Mouse (Mus musculus): ENCODE measurements at regions not wholly inside any gene's neighbourhood (a gene's known extent, or its start where the extent isn't known, plus 50 kb on each side); places are given as distances from the start of the nearest gene placed in this dataset.

- Histone ChIP-seq H3K4me3 (no peak overlapping the region), H3K27ac (no peak overlapping the region), H3K9me3 (no peaks in the 10 kb centered on the region), H3K4me1 (no peaks in the 10 kb centered on the region), H3K36me3 (no peaks in the 10 kb centered on the region), H3K27me3 (ENCODE audit: insufficient read depth, poor library complexity, severe bottlenecking) (no peaks in the 10 kb centered on the region)
- 62% methylated on average over 1 of the region's 1 CpGs for WGBS
- DNase-seq (ENCODE audit: low spot score) = no peak
Observed at GRCm38 (mm10) chr3:131895057-131895456, 190.0 kb upstream of the Dkk2 start.

GRCm38 (mm10) chr3:131913534-131913933, 171.6 kb upstream of the Dkk2 start:
- Histone ChIP-seq H3K27ac (no peak overlapping the region), H3K9me3 (no peaks in the 10 kb centered on the region), H3K27me3 (ENCODE audit: insufficient read depth, poor library complexity, severe bottlenecking) (no peaks in the 10 kb centered on the region), H3K4me1 (0 out of 2 replicates have a peak, but pooled peaks cover 4% of the 10 kb centered on the region), H3K4me3 (no peak overlapping the region), H3K36me3 (no peaks in the 10 kb centered on the region)
- WGBS = 33% methylated on average over 6 of the region's 6 CpGs
- DNase-seq (ENCODE audit: low spot score) = no peak

- no peak overlapping the region for H3K4me3 ChIP-seq
- DNase-seq (ENCODE audit: low spot score) = no peak
- 0 out of 2 replicates have a peak, but pooled peaks cover 4% of the 10 kb centered on the region for H3K4me1 ChIP-seq
- no peak overlapping the region for H3K27ac ChIP-seq
- 85% methylated on average over 3 of the region's 3 CpGs for WGBS
- no peaks in the 10 kb centered on the region for H3K36me3 ChIP-seq
- peaks cover 4% of the 10 kb centered on the region; the same call in 1 of the 2 replicates for H3K27me3 ChIP-seq (ENCODE audit: insufficient read depth, poor library complexity, severe bottlenecking)
- no peaks in the 10 kb centered on the region for H3K9me3 ChIP-seq
Observed at GRCm38 (mm10) chr3:131914372-131914771, 170.7 kb upstream of the Dkk2 start.

GRCm38 (mm10) chr3:131914997-131915396, 170.1 kb upstream of the Dkk2 start:
- no peak overlapping the region for H3K4me3 ChIP-seq
- 0 out of 2 replicates have a peak, but pooled peaks cover 4% of the 10 kb centered on the region for H3K4me1 ChIP-seq
- 88% methylated on average over 7 of the region's 7 CpGs for WGBS
- H3K27ac ChIP-seq = no peak overlapping the region
- peaks cover 7% of the 10 kb centered on the region; the same call in 1 of the 2 replicates for H3K27me3 ChIP-seq (ENCODE audit: insufficient read depth, poor library complexity, severe bottlenecking)
- no peaks in the 10 kb centered on the region for H3K9me3 ChIP-seq
- DNase-seq (ENCODE audit: low spot score) = no peak
- no peaks in the 10 kb centered on the region for H3K36me3 ChIP-seq

- DNase-seq (ENCODE audit: low spot score) = no peak
- WGBS = 86% methylated on average over 13 of the region's 13 CpGs
- H3K36me3 ChIP-seq = no peaks in the 10 kb centered on the region
- no peak overlapping the region for H3K4me3 ChIP-seq
- no peaks in the 10 kb centered on the region for H3K9me3 ChIP-seq
- peaks cover 7% of the 10 kb centered on the region; the same call in 1 of the 2 replicates for H3K27me3 ChIP-seq (ENCODE audit: insufficient read depth, poor library complexity, severe bottlenecking)
- 0 out of 2 replicates have a peak, but pooled peaks cover 4% of the 10 kb centered on the region for H3K4me1 ChIP-seq
- no peak overlapping the region for H3K27ac ChIP-seq
Observed at GRCm38 (mm10) chr3:131917734-131918534, 167.2 kb upstream of the Dkk2 start.

GRCm38 (mm10) chr3:131919476-131919875, 165.6 kb upstream of the Dkk2 start:
- 72% methylated on average over 12 of the region's 12 CpGs for WGBS
- Histone ChIP-seq H3K4me3 (no peak overlapping the region), H3K36me3 (no peaks in the 10 kb centered on the region), H3K27ac (no peak overlapping the region), H3K27me3 (ENCODE audit: insufficient read depth, poor library complexity, severe bottlenecking) (peaks cover 7% of the 10 kb centered on the region; the same call in 1 of the 2 replicates), H3K4me1 (no peaks in the 10 kb centered on the region), H3K9me3 (no peaks in the 10 kb centered on the region)
- DNase-seq (ENCODE audit: low spot score) = no peak

- no peaks in the 10 kb centered on the region for H3K36me3 ChIP-seq
- DNase-seq (ENCODE audit: low spot score) = no peak
- H3K4me3 ChIP-seq = no peak overlapping the region
- peaks cover 7% of the 10 kb centered on the region; the same call in 1 of the 2 replicates for H3K27me3 ChIP-seq (ENCODE audit: insufficient read depth, poor library complexity, severe bottlenecking)
- H3K4me1 ChIP-seq = no peaks in the 10 kb centered on the region
- H3K9me3 ChIP-seq = no peaks in the 10 kb centered on the region
- H3K27ac ChIP-seq = no peak overlapping the region
- WGBS = 77% methylated on average over 6 of the region's 6 CpGs
Observed at GRCm38 (mm10) chr3:131921161-131921560, 163.9 kb upstream of the Dkk2 start.

GRCm38 (mm10) chr3:131922733-131923132, 162.4 kb upstream of the Dkk2 start:
- no peaks in the 10 kb centered on the region for H3K4me1 ChIP-seq
- H3K9me3 ChIP-seq = no peaks in the 10 kb centered on the region
- H3K36me3 ChIP-seq = no peaks in the 10 kb centered on the region
- H3K27ac ChIP-seq = no peak overlapping the region
- H3K27me3 ChIP-seq (ENCODE audit: insufficient read depth, poor library complexity, severe bottlenecking) = peaks cover 7% of the 10 kb centered on the region; the same call in 1 of the 2 replicates
- H3K4me3 ChIP-seq = no peak overlapping the region
- no peak for DNase-seq (ENCODE audit: low spot score)
- WGBS = 48% methylated on average over 1 of the region's 1 CpGs

- Histone ChIP-seq H3K36me3 (no peaks in the 10 kb centered on the region), H3K4me3 (no peak overlapping the region), H3K27me3 (ENCODE audit: insufficient read depth, poor library complexity, severe bottlenecking) (no peaks in the 10 kb centered on the region), H3K4me1 (no peaks in the 10 kb centered on the region), H3K9me3 (no peaks in the 10 kb centered on the region), H3K27ac (no peak overlapping the region)
- no peak for DNase-seq (ENCODE audit: low spot score)
- WGBS = 79% methylated on average over 7 of the region's 7 CpGs
Observed at GRCm38 (mm10) chr3:131940896-131941295, 144.2 kb upstream of the Dkk2 start.

- Histone ChIP-seq H3K27ac (no peak overlapping the region), H3K4me3 (no peak overlapping the region), H3K27me3 (ENCODE audit: insufficient read depth, poor library complexity, severe bottlenecking) (no peaks in the 10 kb centered on the region), H3K9me3 (no peaks in the 10 kb centered on the region), H3K4me1 (no peaks in the 10 kb centered on the region), H3K36me3 (no peaks in the 10 kb centered on the region)
- DNase-seq (ENCODE audit: low spot score) = peak; percentile 35
- 79% methylated on average over 24 of the region's 24 CpGs for WGBS
Observed at GRCm38 (mm10) chr3:131941961-131942753, 142.9 kb upstream of the Dkk2 start.

- no peak overlapping the region for H3K27ac ChIP-seq
- no peak overlapping the region for H3K4me3 ChIP-seq
- DNase-seq (ENCODE audit: low spot score) = no peak
- H3K36me3 ChIP-seq = no peaks in the 10 kb centered on the region
- no peaks in the 10 kb centered on the region for H3K27me3 ChIP-seq (ENCODE audit: insufficient read depth, poor library complexity, severe bottlenecking)
- no peaks in the 10 kb centered on the region for H3K4me1 ChIP-seq
- 83% methylated on average over 7 of the region's 7 CpGs for WGBS
- no peaks in the 10 kb centered on the region for H3K9me3 ChIP-seq
Observed at GRCm38 (mm10) chr3:131943436-131943835, 141.7 kb upstream of the Dkk2 start.

- H3K9me3 ChIP-seq = no peaks in the 10 kb centered on the region
- no peaks in the 10 kb centered on the region for H3K4me1 ChIP-seq
- no peak for DNase-seq (ENCODE audit: low spot score)
- WGBS = 92% methylated on average over 11 of the region's 11 CpGs
- H3K4me3 ChIP-seq = no peak overlapping the region
- no peaks in the 10 kb centered on the region for H3K36me3 ChIP-seq
- H3K27ac ChIP-seq = no peak overlapping the region
- no peaks in the 10 kb centered on the region for H3K27me3 ChIP-seq (ENCODE audit: insufficient read depth, poor library complexity, severe bottlenecking)
Observed at GRCm38 (mm10) chr3:131955771-131956170, 129.3 kb upstream of the Dkk2 start.

GRCm38 (mm10) chr3:131960636-131961035, 124.5 kb upstream of the Dkk2 start:
- no peak overlapping the region for H3K27ac ChIP-seq
- no peaks in the 10 kb centered on the region for H3K36me3 ChIP-seq
- 100% methylated on average over 1 of the region's 1 CpGs for WGBS
- no peaks in the 10 kb centered on the region for H3K27me3 ChIP-seq (ENCODE audit: insufficient read depth, poor library complexity, severe bottlenecking)
- no peak overlapping the region for H3K4me3 ChIP-seq
- no peaks in the 10 kb centered on the region for H3K9me3 ChIP-seq
- DNase-seq (ENCODE audit: low spot score) = no peak
- H3K4me1 ChIP-seq = no peaks in the 10 kb centered on the region

All from heart, embryonic 10.5 days (tissue).